Mouse (Mus musculus): ENCODE measurements around the gene Dpf3. TPM values are rescaled to one million over a fixed set of nuclear protein-coding genes. Genes with fewer than 3 reads are reported as not detected.

Gene Dpf3
- polyA plus RNA-seq, 1 experiment, result 4.0 TPM

- no peak for DNase-seq
- WGBS, result 59% methylated on average over 3 of the region's 3 CpGs
- TF ChIP-seq CTCF (conservative IDR thresholded peaks at IDR 0.05; ENCODE audit: insufficient read depth, insufficient read length, low read depth, low read length) (no peak), POLR2A (IDR thresholded peaks at IDR 0.05; ENCODE audit: low read depth, low read length) (no peak)
Measured at GRCm38 (mm10) chr12:83241022-83241421, 246.5 kb downstream of the Dpf3 start.

DNA sequence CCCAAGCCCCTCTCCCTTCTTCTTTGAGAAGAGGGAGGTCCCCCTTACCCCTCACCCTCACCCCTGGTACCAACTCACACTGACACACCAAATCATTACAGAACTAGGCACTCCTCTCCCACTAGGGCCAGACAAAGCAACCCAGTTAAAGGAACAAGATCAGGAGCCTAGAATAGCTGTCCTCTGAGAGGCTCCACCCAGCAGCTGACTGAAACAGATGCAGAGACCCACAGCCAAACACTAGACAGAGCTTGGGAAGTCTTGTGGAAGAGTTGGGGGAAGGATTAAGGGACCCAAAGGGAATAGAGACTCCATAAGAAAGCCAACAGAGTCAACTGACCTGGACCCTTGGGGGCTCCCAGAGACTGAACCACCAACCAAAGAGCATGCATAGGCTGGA is 246.9 kb downstream of the Dpf3 start:
- no peaks in the 10 kb centered on the region for H3K4me1 ChIP-seq (ENCODE audit: control insufficient read depth, insufficient read depth, low read length)
- no peaks in the 10 kb centered on the region for H3K27me3 ChIP-seq (replicated peaks; ENCODE audit: control insufficient read depth, insufficient read depth, low read length)
- no peak overlapping the region for H3K4me3 ChIP-seq (ENCODE audit: insufficient read depth, low read depth, low read length)
- no peak for DNase-seq
- no peak overlapping the region for H3K27ac ChIP-seq (ENCODE audit: insufficient read depth, low read depth, low read length)
- TF ChIP-seq CTCF (conservative IDR thresholded peaks at IDR 0.05; ENCODE audit: insufficient read depth, insufficient read length, low read depth, low read length) (no peak), POLR2A (IDR thresholded peaks at IDR 0.05; ENCODE audit: low read depth, low read length) (no peak)
- H3K36me3 ChIP-seq (ENCODE audit: control insufficient read depth, insufficient read depth, low read length), result no peaks in the 10 kb centered on the region

More at GRCm38 (mm10) chr12:83241022-83241421, 246.5 kb downstream of the Dpf3 start:
- no peaks in the 10 kb centered on the region for H3K36me3 ChIP-seq (ENCODE audit: control insufficient read depth, insufficient read depth, low read length)
- no peaks in the 10 kb centered on the region for H3K27me3 ChIP-seq (replicated peaks; ENCODE audit: control insufficient read depth, insufficient read depth, low read length)
- H3K27ac ChIP-seq (ENCODE audit: insufficient read depth, low read depth, low read length), result no peak overlapping the region
- H3K4me1 ChIP-seq (ENCODE audit: control insufficient read depth, insufficient read depth, low read length), result no peaks in the 10 kb centered on the region
- no peak overlapping the region for H3K4me3 ChIP-seq (ENCODE audit: insufficient read depth, low read depth, low read length)

- no peak for DNase-seq
- TF ChIP-seq CTCF (conservative IDR thresholded peaks at IDR 0.05; ENCODE audit: insufficient read depth, insufficient read length, low read depth, low read length) (no peak), POLR2A (IDR thresholded peaks at IDR 0.05; ENCODE audit: low read depth, low read length) (no peak)
- H3K4me3 ChIP-seq (ENCODE audit: insufficient read depth, low read depth, low read length), result no peak overlapping the region
- H3K27ac ChIP-seq (ENCODE audit: insufficient read depth, low read depth, low read length), result no peak overlapping the region
- H3K27me3 ChIP-seq (replicated peaks; ENCODE audit: control insufficient read depth, insufficient read depth, low read length), result no peaks in the 10 kb centered on the region
- H3K4me1 ChIP-seq (ENCODE audit: control insufficient read depth, insufficient read depth, low read length), result no peaks in the 10 kb centered on the region
- no peaks in the 10 kb centered on the region for H3K36me3 ChIP-seq (ENCODE audit: control insufficient read depth, insufficient read depth, low read length)
- 93% methylated on average over 6 of the region's 6 CpGs for WGBS
Measured at GRCm38 (mm10) chr12:83235781-83236180, 251.7 kb downstream of the Dpf3 start.

DNA sequence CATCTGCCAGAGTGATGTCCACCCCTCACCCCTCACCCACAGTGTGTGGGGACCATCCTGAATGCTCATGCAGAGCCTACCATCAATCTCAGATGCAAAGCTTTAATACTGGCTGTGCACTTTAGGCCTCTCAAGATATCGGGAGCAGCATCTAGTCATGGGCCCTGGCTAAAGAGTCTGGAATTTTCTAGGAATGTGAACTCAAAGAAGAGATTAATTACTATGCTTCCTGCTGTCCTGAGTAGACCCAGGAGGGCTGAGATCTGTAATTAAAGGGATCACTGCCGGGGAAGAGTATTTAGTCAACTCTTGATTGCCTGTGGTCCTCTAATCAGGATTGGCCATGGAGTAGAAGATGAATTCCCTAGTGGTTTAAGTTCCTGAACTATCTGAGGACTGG is 252.5 kb downstream of the Dpf3 start:
- no peak overlapping the region for H3K27ac ChIP-seq (ENCODE audit: insufficient read depth, low read depth, low read length)
- peak; percentile 42 for DNase-seq
- WGBS, result 66% methylated on average over 2 of the region's 2 CpGs
- H3K4me1 ChIP-seq (ENCODE audit: control insufficient read depth, insufficient read depth, low read length), result no peaks in the 10 kb centered on the region
- H3K4me3 ChIP-seq (ENCODE audit: insufficient read depth, low read depth, low read length), result no peak overlapping the region
- TF ChIP-seq POLR2A (IDR thresholded peaks at IDR 0.05; ENCODE audit: low read depth, low read length), result no peak
- TF ChIP-seq CTCF (conservative IDR thresholded peaks at IDR 0.05; ENCODE audit: insufficient read depth, insufficient read length, low read depth, low read length), result no peak
- no peaks in the 10 kb centered on the region for H3K36me3 ChIP-seq (ENCODE audit: control insufficient read depth, insufficient read depth, low read length)
- H3K27me3 ChIP-seq (replicated peaks; ENCODE audit: control insufficient read depth, insufficient read depth, low read length), result no peaks in the 10 kb centered on the region

DNA sequence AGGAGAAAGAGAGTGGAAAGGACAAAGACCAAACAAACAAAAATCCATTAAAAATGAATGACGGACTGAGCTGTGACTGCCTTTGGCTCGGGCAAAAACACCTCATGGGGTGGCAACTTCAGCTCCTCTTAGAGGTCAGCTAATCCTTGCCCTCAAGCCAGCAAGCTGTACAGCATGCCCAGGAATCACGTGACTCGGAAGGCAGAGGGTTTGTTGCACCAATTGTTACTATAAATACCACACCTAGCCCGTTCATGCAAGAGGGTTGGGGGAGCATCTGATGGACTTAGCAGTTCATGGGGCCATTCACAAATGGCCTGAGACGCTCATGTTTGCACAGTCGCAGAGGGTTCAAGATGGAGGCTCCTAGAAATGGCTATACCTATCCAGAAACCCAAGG is 253.9 kb downstream of the Dpf3 start:
- Histone ChIP-seq H3K27ac (ENCODE audit: insufficient read depth, low read depth, low read length) (no peak overlapping the region), H3K36me3 (ENCODE audit: control insufficient read depth, insufficient read depth, low read length) (no peaks in the 10 kb centered on the region), H3K27me3 (replicated peaks; ENCODE audit: control insufficient read depth, insufficient read depth, low read length) (no peaks in the 10 kb centered on the region), H3K4me1 (ENCODE audit: control insufficient read depth, insufficient read depth, low read length) (no peaks in the 10 kb centered on the region), H3K4me3 (ENCODE audit: insufficient read depth, low read depth, low read length) (no peak overlapping the region)
- no peak for TF ChIP-seq POLR2A (IDR thresholded peaks at IDR 0.05; ENCODE audit: low read depth, low read length)
- no peak for TF ChIP-seq CTCF (conservative IDR thresholded peaks at IDR 0.05; ENCODE audit: insufficient read depth, insufficient read length, low read depth, low read length)
- DNase-seq, result peak; percentile 19
- WGBS, result 51% methylated on average over 7 of the region's 7 CpGs

GRCm38 (mm10) chr12:83232916-83233315 is 254.6 kb downstream of the Dpf3 start:
- no peak for DNase-seq
- 55% methylated on average over 5 of the region's 5 CpGs for WGBS
- H3K27ac ChIP-seq (ENCODE audit: insufficient read depth, low read depth, low read length), result no peak overlapping the region

GRCm38 (mm10) chr12:83231258-83231657 is 256.3 kb downstream of the Dpf3 start:
- no peak overlapping the region for H3K4me3 ChIP-seq (ENCODE audit: insufficient read depth, low read depth, low read length)
- no peak overlapping the region for H3K27ac ChIP-seq (ENCODE audit: insufficient read depth, low read depth, low read length)
- H3K27me3 ChIP-seq (replicated peaks; ENCODE audit: control insufficient read depth, insufficient read depth, low read length), result no peaks in the 10 kb centered on the region
- no peak for TF ChIP-seq POLR2A (IDR thresholded peaks at IDR 0.05; ENCODE audit: low read depth, low read length)
- 86% methylated on average over 4 of the region's 4 CpGs for WGBS
- DNase-seq, result no peak
- H3K36me3 ChIP-seq (ENCODE audit: control insufficient read depth, insufficient read depth, low read length), result no peaks in the 10 kb centered on the region
- no peaks in the 10 kb centered on the region for H3K4me1 ChIP-seq (ENCODE audit: control insufficient read depth, insufficient read depth, low read length)

More at GRCm38 (mm10) chr12:83232916-83233315, 254.6 kb downstream of the Dpf3 start:
- no peak for TF ChIP-seq POLR2A (IDR thresholded peaks at IDR 0.05; ENCODE audit: low read depth, low read length)
- TF ChIP-seq CTCF (conservative IDR thresholded peaks at IDR 0.05; ENCODE audit: insufficient read depth, insufficient read length, low read depth, low read length), result no peak
- no peaks in the 10 kb centered on the region for H3K36me3 ChIP-seq (ENCODE audit: control insufficient read depth, insufficient read depth, low read length)
- H3K4me3 ChIP-seq (ENCODE audit: insufficient read depth, low read depth, low read length), result no peak overlapping the region
- no peaks in the 10 kb centered on the region for H3K4me1 ChIP-seq (ENCODE audit: control insufficient read depth, insufficient read depth, low read length)
- H3K27me3 ChIP-seq (replicated peaks; ENCODE audit: control insufficient read depth, insufficient read depth, low read length), result no peaks in the 10 kb centered on the region

DNA sequence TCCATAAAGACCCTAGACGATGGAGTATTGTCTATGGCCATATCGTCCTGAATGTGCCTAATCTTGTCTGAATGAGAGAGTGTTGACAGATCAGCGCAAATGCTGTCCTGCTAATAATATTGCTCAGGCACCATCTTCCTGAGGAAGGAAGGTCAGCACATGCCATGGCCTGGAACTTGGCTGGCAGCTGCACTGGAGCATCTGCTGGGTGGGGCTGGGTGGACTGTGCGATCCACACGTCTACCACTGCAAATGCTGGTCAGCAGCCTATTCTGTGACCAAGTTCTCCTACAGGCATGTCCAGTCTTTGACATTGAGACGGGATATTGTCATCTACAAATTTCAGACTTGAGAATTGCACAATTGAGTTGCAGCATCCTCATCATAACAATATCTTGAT is 257.8 kb downstream of the Dpf3 start:
- Histone ChIP-seq H3K27me3 (replicated peaks; ENCODE audit: control insufficient read depth, insufficient read depth, low read length) (no peaks in the 10 kb centered on the region), H3K27ac (ENCODE audit: insufficient read depth, low read depth, low read length) (no peak overlapping the region), H3K36me3 (ENCODE audit: control insufficient read depth, insufficient read depth, low read length) (no peaks in the 10 kb centered on the region), H3K4me1 (ENCODE audit: control insufficient read depth, insufficient read depth, low read length) (no peaks in the 10 kb centered on the region), H3K4me3 (ENCODE audit: insufficient read depth, low read depth, low read length) (no peak overlapping the region)
- WGBS, result 76% methylated on average over 6 of the region's 6 CpGs
- no peak for DNase-seq
- no peak for TF ChIP-seq POLR2A (IDR thresholded peaks at IDR 0.05; ENCODE audit: low read depth, low read length)
- no peak for TF ChIP-seq CTCF (conservative IDR thresholded peaks at IDR 0.05; ENCODE audit: insufficient read depth, insufficient read length, low read depth, low read length)
